Mouse (Mus musculus) c-Kit-negative CD71-positive TER-119-positive erythroid progenitor cells, embryonic 14.5 days (primary cell): ENCODE data around the gene Wdr82.
A peak's percentile ranks its signal among the peaks of the same experiment; 100 is the strongest.

Experiments used
- DNase-seq: peaks from one replicate; pipeline ENCODE4 v3.0.0-alpha.2; 2013; ENCODE audit warnings: low read depth, low spot score

The Wdr82 gene

DNA sequence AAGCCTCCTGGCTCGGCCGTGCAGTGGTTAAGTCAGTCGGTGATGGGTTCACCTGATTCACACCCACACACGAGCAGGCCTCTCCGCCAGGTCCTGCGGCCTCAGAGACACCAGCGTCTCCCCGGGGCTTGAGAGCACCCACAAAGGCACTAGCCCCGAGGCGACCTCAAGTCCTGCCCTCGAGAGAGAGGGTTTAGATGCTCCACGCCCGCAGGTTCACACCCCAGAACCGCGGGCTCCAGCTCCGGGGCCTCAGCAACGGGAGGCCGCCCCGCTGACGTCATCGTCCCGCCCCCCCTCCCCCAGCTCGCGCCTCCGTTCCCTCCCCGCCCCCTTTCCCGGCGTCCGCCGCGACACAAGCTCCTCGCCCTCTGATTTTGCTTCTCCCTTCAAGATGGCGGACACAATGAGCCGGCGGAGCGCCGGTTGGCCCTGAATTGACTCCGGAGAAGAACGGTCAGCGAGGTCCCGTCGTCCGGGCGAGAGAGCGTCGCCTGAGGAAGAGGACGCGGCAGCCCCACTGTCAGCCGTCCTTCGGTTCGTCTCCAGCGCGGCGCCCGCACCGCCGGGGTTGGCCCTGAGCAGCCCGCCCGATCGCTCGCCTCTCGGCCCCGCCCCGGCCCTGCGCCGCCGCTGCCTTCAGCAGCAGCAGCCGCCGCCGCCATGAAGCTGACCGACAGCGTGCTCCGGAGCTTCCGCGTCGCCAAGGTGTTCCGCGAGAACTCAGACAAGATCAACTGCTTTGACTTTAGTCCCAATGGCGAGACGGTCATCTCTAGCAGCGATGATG, at the start of gene Wdr82:
TSS of gene Wdr82 (plus strand) at position 373 of the 790 bp plus-strand sequence.
- DNase-seq = peak; percentile 88

DNA sequence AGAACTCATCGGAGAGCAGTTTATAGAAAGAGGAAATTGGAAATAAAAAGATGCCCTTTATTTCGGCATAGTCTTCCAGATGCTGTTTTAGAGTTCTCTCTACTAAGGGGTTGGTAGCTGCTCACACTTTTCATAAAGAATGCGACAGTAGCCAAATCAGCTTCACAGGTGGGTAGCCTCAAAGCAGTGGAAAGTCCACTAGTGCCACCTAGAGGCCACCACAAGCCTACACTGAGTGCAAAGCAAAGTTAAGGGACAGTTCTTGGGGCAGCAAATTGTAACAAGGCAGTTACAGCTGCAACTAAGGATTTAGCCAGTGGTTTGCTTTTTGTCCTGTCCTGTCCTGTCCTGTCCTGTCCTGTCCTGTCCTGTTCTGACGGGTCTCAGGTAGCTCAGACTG, 47.1 kb upstream of the Wdr82 start:
- no peak for DNase-seq

DNA sequence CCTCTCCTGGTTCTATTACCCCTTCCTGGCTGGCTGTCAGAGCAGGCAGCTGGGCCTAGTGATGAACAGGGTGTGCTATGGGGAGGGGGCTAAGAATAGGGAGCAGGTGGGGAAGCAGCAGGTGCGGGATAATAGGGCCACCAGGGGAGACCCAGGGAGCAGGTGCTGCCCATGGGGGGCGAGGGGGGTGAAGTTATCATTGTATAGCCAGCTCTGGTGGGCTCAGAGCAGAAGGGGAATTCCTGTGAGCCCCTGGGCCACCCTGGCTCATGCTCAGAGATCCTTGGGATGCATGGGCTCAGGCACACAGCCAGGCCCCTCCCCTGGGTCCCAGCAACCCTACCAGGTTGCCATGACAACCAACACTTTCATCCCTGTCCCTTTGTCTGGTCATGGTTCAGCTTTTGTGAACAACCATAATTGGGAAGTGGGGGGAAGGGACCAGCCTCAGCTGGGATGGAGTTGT, 43.9 kb upstream of the Wdr82 start:
- DNase-seq = no peak

DNA sequence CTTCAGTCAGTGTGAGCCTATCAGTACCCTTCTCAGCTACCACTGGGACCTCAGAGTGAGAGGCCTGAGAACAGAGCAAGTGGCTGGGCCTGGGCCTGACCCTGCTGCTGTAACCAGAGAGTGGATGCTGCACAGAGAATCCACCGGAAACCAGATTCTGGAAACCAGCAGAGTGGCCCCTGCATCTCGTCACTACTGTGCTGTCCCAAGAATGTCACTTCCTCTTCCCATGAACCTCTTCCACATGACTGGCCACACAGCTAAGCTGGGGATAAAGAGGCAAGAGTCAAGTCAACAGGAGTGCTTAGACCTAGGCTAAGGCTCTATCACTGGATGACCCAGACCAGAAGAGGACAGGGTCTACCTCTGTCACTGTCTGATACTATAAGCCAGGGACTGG, 41.7 kb upstream of the Wdr82 start:
- DNase-seq = no peak

DNA sequence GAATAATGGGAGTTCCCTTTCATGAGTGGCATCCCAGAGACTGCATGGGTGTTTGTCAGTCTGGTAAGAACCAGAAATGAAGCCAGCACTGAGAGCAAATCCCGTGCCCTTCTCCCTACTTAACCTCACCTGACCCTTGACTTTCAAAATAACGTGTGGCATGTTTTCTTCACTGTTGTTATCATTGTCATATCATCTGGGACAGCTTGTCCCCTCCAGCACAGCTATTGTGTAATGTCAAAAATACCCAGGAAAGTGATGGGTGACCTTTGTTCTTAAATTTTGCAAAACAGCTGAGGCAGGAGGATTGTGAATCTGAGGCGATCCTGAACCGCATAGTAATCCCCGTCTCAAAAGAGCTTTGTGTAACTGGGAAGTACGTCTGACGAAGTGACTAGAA, 40.5 kb upstream of the Wdr82 start:
- DNase-seq = no peak

DNA sequence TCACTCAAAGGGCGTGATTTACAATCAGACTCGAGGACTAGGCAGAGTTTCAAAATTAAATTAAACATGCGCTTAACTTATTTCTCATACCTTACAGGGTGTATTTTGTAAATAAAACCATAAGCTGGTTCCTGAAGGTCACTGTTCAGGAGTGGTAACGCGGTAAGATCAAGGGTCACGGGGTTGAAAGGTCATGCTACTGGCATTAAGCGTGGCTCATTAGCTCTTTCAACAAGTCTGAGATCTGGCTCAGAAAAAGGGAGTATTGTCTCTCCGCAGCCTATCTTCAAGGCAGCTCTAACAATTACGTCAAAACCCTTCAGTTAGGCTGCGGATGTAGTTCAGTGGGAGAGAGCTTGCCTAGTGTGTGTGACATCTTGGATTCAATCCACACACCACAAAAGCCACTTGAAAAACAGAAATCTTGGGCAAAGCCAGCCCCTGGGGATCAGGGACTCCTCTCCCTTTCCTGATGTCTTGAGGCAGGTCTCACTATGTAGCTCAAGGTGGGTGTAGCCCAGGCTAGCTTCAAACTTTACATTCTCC, 33.0 kb upstream of the Wdr82 start:
- no peak for DNase-seq

DNA sequence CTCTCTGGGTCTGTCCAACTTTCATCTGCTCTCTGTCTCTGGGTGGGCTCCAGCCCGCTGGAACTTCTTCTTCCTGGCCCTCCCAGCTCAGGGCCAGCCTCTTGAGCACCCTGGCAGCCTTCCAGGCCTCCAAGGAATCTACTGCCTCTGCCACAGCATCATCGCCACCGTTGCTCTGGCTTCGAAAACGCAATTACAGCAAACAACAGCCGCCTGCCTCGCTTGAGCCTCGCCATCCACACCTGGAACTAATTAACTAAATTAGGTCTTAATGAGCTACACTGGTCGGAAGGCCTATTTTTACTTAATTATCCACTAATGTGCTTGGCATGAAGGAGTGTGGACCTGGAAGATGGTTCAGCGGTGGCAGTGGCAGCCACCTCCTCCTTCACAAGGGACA, 31.0 kb upstream of the Wdr82 start:
- no peak for DNase-seq

DNA sequence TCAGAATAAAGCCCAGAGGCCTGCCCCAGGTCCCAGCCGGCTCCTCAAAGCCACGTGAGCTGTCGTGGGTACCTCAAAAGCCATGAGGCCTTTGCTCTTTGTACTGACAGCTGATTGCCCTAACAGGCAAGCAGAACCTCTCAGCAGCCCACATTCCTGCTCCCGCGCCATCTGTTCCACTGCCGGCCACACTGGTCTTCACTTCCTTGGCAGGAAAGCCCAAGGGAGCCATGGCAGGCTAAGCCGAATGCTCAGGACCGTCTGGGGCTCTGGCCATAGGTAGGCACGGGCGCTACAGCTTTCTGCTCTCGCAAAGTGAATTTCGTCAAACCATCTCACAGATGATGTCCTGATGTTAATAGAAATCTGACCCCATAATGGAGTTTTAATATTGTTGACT, 28.8 kb upstream of the Wdr82 start:
- DNase-seq = no peak

DNA sequence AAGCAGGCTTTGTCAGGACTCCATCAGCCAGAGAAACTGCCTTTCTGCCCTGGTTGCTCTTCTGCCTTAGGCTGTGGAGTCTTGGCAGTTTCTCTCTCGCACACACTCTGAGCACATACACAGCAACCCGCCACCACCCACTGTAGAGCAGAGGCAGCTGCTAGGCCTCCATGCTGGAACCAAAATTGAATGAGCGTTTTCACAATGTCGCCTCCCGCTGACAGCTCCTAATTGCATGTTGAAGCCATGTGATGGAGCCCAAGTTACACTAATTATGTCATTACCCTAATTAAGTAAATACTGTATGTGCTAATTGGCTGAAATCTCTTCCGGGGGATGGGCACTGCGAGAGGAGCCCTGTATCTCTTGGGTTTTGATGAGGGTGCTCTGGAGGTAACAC, 26.6 kb upstream of the Wdr82 start:
- DNase-seq = no peak

DNA sequence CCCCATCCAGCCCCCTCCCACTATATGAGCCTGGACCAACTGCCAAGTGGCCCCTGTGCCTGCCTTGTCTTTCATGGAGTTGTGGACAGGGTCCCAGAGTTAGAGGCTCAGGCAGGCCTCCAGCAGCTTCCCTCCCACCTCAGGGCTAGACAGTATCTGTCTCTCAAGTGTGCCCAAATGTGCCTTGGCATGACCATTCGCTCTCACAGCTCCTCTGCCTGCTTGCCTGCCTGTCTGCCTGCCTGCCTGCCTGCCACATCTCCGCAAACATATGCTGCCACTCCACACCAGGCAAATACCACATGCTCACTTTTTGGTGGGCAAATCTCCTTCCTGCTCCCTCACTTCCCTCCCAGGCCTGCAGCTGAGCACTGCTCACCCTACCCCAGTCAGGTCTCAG, 25.1 kb upstream of the Wdr82 start:
- no peak for DNase-seq

DNA sequence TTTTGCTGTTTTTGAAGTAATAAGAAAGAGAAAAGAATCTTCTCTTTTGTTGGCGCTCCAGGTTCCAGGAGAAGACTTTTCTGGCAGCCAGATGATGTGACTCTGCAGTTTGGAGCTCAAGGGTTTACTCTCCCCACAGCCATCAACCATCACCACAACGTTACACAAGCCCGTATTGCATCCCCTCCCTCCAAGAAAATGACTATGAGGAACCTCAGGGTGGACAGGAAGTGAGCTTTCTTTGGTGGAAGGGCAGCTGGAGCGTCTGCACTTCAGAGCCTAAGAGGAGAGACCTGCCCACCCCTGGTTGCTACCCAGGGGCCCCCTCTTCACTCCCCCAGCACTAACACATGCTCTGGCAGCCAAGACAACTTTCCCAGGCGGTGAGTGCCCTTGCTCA, 23.4 kb upstream of the Wdr82 start:
- no peak for DNase-seq

DNA sequence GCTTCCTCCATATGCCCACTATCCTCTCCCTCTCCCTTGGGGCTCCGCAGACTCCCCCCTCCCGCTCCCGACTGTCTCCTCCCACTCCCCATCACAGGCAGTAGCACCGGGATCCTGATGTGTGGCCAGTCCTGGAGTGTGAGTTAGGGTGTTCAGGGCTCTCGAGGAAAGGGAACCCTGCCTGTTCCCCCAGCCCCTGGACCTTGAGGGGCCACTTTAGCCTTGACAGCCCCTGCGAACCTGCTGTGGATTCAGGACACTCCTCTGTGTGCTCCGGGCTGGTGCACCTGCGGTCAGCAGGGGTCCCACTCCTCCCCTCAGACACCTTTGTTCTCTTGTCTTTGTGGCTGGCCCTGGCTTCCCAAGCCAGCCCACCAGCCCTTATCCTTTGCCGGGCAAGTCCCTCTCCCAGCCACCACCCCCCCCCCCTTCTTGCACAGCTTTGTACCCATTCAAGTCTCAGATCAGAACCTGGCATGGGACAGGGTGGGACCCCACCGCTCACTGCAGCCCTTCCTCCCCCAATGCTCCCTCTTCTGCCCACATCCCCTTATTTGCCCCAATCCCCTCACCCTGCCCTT, 22.8 kb upstream of the Wdr82 start:
- no peak for DNase-seq

DNA sequence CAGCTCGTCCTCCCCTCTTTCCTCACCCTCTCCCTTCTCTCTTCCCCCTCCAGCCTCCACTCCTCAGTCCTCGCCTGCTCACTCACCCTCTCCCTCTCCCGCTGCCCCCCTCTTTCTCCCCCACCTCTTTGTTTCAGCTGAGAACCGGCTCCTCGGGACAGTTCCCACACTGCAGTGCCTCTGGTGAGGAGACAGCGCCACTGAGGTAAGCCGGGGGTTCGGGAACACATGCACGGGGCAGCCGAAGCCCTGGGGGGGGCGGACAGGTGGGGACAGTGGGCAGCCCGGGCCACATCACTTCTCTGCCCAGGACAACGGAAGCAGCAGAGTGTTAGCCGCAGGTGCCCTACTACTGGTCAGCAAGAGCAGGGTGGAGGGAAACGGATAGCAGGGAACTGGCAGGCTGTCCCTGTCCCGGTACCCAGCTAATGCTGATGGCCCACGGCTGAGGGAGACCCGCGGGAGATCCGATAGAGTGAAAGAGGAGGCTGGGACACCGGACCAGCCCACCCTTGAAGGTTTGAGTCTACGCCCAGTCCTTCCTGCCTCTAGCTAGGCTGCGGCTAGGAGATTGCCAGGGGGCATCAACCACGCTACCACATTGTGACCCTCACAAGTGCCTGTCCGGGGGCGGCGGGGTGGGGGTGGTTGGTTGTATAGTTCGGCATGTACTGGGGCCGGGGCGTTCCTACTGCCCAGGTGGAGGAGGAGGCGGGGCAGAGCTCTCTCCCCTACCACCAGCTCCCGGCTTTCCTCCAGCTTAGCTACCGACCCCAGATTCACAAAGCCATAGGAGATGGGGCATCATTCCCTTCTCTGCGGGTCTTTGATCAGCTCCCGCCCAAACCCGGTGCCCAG, 22.0 kb upstream of the Wdr82 start:
- DNase-seq = no peak

DNA sequence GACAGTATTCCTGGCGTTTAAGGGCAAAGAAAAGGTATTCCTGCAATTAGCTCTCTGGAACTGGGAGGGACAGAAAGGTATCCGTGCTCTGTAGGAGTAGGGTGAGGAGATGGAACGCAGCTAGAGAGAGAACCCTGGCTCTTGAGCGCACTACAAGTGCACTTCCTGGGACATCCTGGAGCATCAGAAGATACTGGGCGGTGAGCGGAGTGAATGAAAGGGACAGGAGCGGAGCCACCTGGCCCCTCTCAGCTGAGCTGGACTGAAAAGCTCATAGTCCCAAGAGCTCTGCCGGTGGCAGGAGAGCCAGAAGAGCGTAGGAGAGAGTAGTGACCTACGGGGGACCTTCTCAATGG, 21.4 kb upstream of the Wdr82 start:
- DNase-seq = no peak

DNA sequence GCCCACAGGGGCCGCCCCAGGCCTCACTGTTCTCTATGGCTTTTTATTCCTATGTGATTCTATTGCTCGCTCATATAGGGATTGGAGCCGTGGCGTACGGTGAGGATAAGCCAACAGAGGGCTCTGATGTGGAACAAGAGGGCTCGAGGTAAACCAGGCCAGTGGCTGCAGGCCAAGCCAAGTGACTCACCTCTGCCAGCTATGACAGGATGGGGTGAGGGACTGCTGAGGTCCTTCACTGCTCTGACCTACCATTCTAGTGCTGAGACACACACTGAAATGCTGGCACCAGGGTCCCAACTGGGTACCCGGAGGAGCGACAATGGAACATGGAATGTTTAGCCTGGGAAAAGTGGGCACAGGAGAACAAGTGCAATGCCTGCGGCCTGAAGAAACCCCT, 16.6 kb upstream of the Wdr82 start:
- no peak for DNase-seq

DNA sequence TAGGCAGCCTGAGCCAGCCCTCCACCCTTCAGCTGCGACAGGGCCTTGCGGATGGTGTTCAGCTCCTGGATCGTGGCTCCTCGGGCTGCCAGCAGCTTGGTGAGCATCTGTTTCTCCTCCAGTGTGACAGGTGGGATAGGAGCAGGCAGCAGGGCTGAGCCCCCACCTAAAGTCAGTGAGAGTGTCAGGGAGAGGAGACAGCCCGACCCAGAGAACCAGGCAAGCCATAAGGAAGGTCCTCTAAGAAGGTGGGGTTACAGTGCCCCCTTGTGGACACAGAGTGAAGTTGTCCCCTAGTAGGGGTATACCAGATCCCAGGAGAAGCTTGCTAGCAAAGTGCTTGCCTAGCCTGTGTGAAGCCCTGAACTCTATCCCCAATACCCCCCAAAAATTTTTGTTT, 14.3 kb upstream of the Wdr82 start:
- DNase-seq = peak; percentile 64

DNA sequence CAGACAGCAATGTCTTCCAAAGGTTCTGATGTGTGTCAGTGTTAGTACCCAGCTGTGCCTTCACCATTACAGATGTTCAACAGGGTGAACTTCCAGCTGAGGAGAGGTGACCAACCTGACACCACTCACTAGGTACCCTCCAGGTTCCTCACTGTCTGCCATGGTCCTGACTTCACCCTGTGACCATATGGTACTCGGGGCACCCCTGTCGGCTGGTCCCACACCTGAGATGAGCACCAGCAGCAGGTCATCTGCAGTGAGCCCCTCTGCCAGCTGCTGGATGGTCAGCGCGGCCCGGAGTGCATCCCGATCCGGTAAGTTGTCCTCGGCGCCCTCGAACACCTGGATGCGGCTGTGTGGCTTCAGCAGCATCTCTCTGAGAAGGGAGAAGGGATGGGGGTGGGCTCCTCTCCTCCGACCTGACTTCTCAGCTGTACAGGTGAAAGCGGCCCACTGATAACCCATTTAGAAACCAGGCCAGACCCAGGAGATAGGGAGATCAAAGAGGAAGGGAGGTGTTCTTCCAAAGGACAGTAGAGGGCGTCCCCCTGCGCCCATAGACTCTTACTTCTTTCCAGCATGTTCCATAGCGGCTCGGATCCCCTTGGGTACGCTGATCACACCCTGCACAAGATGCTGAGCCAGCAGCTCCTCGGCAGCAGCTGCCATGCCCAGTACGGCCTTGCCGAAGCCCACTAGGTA, 13.7 kb upstream of the Wdr82 start:
- no peak for DNase-seq

DNA sequence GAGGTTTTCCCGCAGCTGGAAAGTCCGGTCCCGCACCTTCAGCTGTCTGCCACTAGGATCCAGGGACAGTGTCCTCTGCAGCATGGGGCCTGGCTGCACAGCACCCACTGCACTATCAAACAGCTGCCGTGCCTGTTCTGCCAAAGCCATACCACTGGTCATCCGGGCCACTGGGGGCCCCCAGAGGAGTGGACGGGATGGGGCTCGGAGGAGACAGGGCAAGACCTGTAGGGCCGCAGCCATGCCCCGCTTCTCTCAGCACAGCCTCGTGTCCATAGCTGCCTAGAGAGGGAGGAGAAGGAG, 13.2 kb upstream of the Wdr82 start:
- no peak for DNase-seq

DNA sequence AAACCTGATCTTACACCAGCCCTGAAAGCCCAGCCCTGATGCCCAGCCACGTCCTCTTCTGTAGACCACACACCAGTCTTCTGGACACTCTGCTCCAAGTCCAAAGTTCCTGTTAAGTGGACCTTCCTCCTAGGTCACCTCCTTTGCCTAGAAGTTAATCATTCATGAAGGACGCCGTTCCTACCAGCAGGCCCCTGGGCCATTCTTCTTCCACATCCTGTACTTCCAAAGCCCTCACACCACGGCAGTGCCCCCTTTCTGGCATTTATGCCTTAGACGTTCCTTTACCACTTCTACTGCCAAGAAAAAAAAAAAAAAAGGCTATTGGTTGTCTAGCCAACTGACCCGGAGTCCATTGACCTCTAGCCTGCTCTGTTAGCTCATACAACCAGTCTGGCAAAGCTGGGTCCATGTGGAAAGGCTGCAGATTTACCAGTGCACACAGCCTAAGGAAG, 12.7 kb upstream of the Wdr82 start, which contains the start of gene Glyctk:
TSS of gene Glyctk (minus strand) at position 102 of the 455 bp plus-strand sequence.
- no peak for DNase-seq

DNA sequence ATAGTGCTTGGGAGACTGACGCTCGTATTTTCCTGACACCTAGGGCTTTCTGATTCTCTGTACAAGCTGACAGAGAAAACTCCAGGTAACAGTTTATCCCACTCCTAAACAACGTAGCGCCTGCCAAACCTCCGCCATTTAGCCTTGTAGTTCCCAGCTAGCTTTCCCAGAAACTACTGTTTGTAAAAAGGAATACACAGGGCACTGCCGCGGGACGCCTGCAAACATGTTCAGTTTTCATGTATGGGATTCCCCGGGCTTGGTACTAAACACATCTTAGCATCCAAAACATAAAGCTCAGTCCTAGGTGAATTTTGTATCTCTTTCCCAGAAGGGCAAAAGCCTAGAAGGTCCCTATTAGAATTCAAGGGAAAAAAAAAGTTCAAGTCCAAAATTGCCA, 11.5 kb upstream of the Wdr82 start:
- DNase-seq = no peak

DNA sequence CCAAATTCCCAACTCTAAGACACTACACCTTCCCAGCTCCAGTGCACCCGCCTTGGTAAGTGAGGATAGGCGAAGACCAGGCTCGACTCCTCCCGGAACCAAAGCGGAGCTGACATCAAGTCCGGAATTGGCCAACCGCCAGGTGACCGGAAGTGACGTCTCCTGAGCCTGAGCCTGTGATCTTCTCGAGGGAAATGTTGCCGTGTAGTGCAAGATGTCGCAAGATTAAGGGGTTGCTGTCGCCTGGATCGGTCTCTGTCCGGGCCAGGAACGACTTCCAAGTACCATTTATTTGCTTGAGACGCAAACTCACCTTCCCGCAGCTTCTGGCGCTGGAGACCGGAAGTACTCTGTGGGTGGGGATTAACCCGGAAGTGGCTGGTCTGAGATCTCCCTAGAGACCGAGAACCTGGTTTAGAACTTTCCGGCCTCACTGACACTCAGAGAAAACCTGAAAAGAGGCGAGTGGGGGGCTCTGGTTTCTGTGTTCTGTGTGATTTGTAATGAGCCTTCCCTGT, 10.9 kb upstream of the Wdr82 start:
- DNase-seq = peak; percentile 79

DNA sequence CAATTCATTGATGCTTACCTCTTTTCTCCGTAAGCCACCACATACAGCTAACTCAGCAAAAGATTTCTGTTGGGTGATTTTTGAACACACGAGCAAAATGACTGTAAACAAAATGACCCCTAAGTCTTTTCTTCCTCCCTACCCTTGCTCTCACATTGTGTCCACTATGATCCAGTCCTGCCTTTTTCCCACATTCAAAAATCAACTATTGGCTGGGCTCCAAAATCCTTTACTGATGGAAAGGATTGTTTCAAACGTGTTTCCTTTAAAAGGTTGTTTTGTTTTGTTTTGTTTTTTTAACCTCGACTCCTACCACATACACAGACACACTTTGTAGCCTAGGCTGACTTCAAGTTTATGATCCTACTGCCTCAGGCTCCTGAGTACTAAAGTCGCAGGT, 10.3 kb upstream of the Wdr82 start:
- no peak for DNase-seq
